Mouse (Mus musculus) limb, embryonic 11.5 days (tissue): Measurements from ENCODE around the gene Csad. TPM values are rescaled to one million over a fixed set of nuclear protein-coding genes. Genes with fewer than 3 reads are reported as not detected.

Experiments used
- ATAC-seq: fragments of 200-750 bp; cut with Nextera tagmentation; 2 replicates; pipeline ENCODE4 v1.8.0; 2017; ENCODE audit warnings: low read depth; ENCODE audit not compliant: insufficient number of reproducible peaks, low FRiP score, low TSS enrichment
- DNase-seq: peaks from one replicate; pipeline ENCODE4 v3.0.0-alpha.2; 2015; ENCODE audit warnings: low spot score
- H3K27ac ChIP-seq: fragments of 300-500 bp; sonication (generic); replicated peaks from 2 replicates; pipeline ENCODE4 v1.5.1; 2014; ENCODE audit warnings: low read depth, mild to moderate bottlenecking, low read length
- H3K27me3 ChIP-seq: fragments of 300-500 bp; sonication (generic); 2 replicates; pipeline ENCODE4 v1.6.1; 2014; ENCODE audit warnings: mild to moderate bottlenecking, low read length, mixed read lengths; ENCODE audit not compliant: control insufficient read depth, insufficient read depth
- H3K36me3 ChIP-seq: fragments of 300-500 bp; sonication (generic); 2 replicates; pipeline ENCODE4 v1.6.1; 2014; ENCODE audit warnings: mild to moderate bottlenecking, low read length, moderate library complexity, mixed read lengths; ENCODE audit not compliant: control insufficient read depth, insufficient read depth
- H3K4me1 ChIP-seq: fragments of 300-500 bp; sonication (generic); 2 replicates; pipeline ENCODE4 v1.6.1; 2014; ENCODE audit warnings: low read length, mixed read lengths; ENCODE audit not compliant: control insufficient read depth, insufficient read depth
- H3K4me2 ChIP-seq: fragments of 300-500 bp; sonication (generic); 2 replicates; pipeline ENCODE4 v1.6.1; 2014; ENCODE audit warnings: low read depth, mild to moderate bottlenecking, moderate library complexity; ENCODE audit not compliant: severe bottlenecking
- H3K4me3 ChIP-seq: fragments of 300-500 bp; sonication (generic); 2 replicates; pipeline ENCODE4 v1.5.1; 2014; ENCODE audit warnings: low read depth, low read length
- H3K9ac ChIP-seq: fragments of 300-500 bp; sonication (generic); 2 replicates; pipeline ENCODE4 v1.6.1; 2014; ENCODE audit warnings: mild to moderate bottlenecking, low read length
- H3K9me3 ChIP-seq: fragments of 300-500 bp; sonication (generic); 2 replicates; pipeline ENCODE4 v1.6.1; 2016; ENCODE audit warnings: low read length; ENCODE audit not compliant: control insufficient read depth
- WGBS: fragments of 180-500 bp; shearing (Covaris S2); extraction: QIAGEN DNeasy Blood & Tissue Kit; methylation state at CpG from one replicate; pipeline ENCODE4 v1.1.7; 2014; 5-methylcytosine and 5-hydroxymethylcytosine counted together
- polyA plus RNA-seq: library from polyadenylated mRNA; unstranded; fragments of >200 nt; fragmentation: Nextera tagmentation; extraction: Ambion mirVana; gene quantifications from 2 replicates; pipeline ENCODE4 v1.2.1, GENCODE M21; 2014

Gene Csad
- 37.3 and 37.5 TPM in 2 replicates for polyA plus RNA-seq

GRCm38 (mm10) chr15:102204674-102205505 lies at the start of gene Csad:
Gene Csad, minus strand, starts transcription at chr15:102204724.
- WGBS: 68% methylated on average over 19 of the region's 19 CpGs
- DNase-seq (no peak), ATAC-seq (no peak)
- H3K27ac ChIP-seq: peak within 1 kb of the TSS; percentile 99
- H3K4me1 ChIP-seq: peaks cover 16% of the 10 kb centered on the region
- H3K27me3 ChIP-seq: no peaks in the 10 kb centered on the region
- peaks cover 14% of the 10 kb centered on the region; the same call in 1 of the 2 replicates for H3K36me3 ChIP-seq
- H3K4me3 ChIP-seq: peak within 1 kb of the TSS; percentile 79
- H3K9me3 ChIP-seq: no peaks in the 10 kb centered on the region
- peak within 1 kb of the TSS; percentile 86 for H3K9ac ChIP-seq
- H3K4me2 ChIP-seq: peak within 1 kb of the TSS; percentile 46

- Histone ChIP-seq H3K9ac (peak overlapping the region; percentile 64), H3K4me3 (no peak overlapping the region), H3K4me1 (peaks cover 48% of the 10 kb centered on the region), H3K36me3 (no peaks in the 10 kb centered on the region), H3K27ac (peak overlapping the region; percentile 99), H3K9me3 (no peaks in the 10 kb centered on the region), H3K4me2 (peak overlapping the region; percentile 84; the same call in 1 of the 2 replicates), H3K27me3 (no peaks in the 10 kb centered on the region)
- ATAC-seq (no peak), DNase-seq (no peak)
- WGBS: 45% methylated on average over 5 of the region's 5 CpGs
Measured at GRCm38 (mm10) chr15:102250521-102250920, 46.0 kb upstream of the Csad start.

- Histone ChIP-seq H3K36me3 (no peaks in the 10 kb centered on the region), H3K4me2 (peak overlapping the region; percentile 84), H3K27ac (peak overlapping the region; percentile 99), H3K4me3 (peak overlapping the region; percentile 65), H3K9ac (peak overlapping the region; percentile 64), H3K9me3 (no peaks in the 10 kb centered on the region), H3K4me1 (peaks cover 49% of the 10 kb centered on the region), H3K27me3 (no peaks in the 10 kb centered on the region)
- DNase-seq (no peak), ATAC-seq (no peak)
- WGBS: 22% methylated on average over 9 of the region's 9 CpGs
Measured at GRCm38 (mm10) chr15:102249967-102250366, 45.4 kb upstream of the Csad start.

GRCm38 (mm10) chr15:102249251-102249691 lies 44.7 kb upstream of the Csad start:
- Histone ChIP-seq H3K9me3 (no peaks in the 10 kb centered on the region), H3K9ac (peak overlapping the region; percentile 64; the same call in 1 of the 2 replicates), H3K4me3 (peak overlapping the region; percentile 65), H3K27ac (peak overlapping the region; percentile 99), H3K4me1 (peaks cover 50% of the 10 kb centered on the region), H3K36me3 (no peaks in the 10 kb centered on the region), H3K27me3 (no peaks in the 10 kb centered on the region), H3K4me2 (peak overlapping the region; percentile 84)
- ATAC-seq: peak; percentile 48
- peak; percentile 84 for DNase-seq
- 0% methylated on average over 13 of the region's 13 CpGs for WGBS

GRCm38 (mm10) chr15:102248812-102249191 lies 44.3 kb upstream of the Csad start:
- Histone ChIP-seq H3K4me3 (peak overlapping the region; percentile 65), H3K27me3 (no peaks in the 10 kb centered on the region), H3K4me2 (peak overlapping the region; percentile 84), H3K9me3 (no peaks in the 10 kb centered on the region), H3K9ac (peak overlapping the region; percentile 30; the same call in 1 of the 2 replicates), H3K27ac (peak overlapping the region; percentile 99), H3K36me3 (no peaks in the 10 kb centered on the region), H3K4me1 (peaks cover 50% of the 10 kb centered on the region)
- ATAC-seq (peak; percentile 27), DNase-seq (peak; percentile 88)
- WGBS: 5% methylated on average over 3 of the region's 3 CpGs

GRCm38 (mm10) chr15:102248131-102248811 lies 43.7 kb upstream of the Csad start:
- Histone ChIP-seq H3K4me1 (peaks cover 55% of the 10 kb centered on the region), H3K9me3 (no peaks in the 10 kb centered on the region), H3K36me3 (no peaks in the 10 kb centered on the region), H3K4me2 (peak overlapping the region; percentile 84), H3K27ac (peak overlapping the region; percentile 99), H3K9ac (peak overlapping the region; percentile 72), H3K4me3 (peak overlapping the region; percentile 65), H3K27me3 (no peaks in the 10 kb centered on the region)
- DNase-seq (peak; percentile 82), ATAC-seq (peak; percentile 10)
- WGBS: 1% methylated on average over 8 of the region's 8 CpGs

GRCm38 (mm10) chr15:102247252-102248130 lies 43.0 kb upstream of the Csad start:
- ATAC-seq (peak; percentile 26; the same call in 1 of the 2 replicates), DNase-seq (peak; percentile 80)
- peak overlapping the region; percentile 84 for H3K4me2 ChIP-seq
- H3K9ac ChIP-seq: peak overlapping the region; percentile 72
- no peaks in the 10 kb centered on the region for H3K9me3 ChIP-seq
- no peaks in the 10 kb centered on the region for H3K27me3 ChIP-seq
- peaks cover 60% of the 10 kb centered on the region for H3K4me1 ChIP-seq
- H3K36me3 ChIP-seq: no peaks in the 10 kb centered on the region
- under 1% methylated on average over 54 of the region's 65 CpGs for WGBS
- peak overlapping the region; percentile 65 for H3K4me3 ChIP-seq
- peak overlapping the region; percentile 99 for H3K27ac ChIP-seq
